Mouse (Mus musculus): ENCODE results near the gene Vmn1r203. TPM values are rescaled to one million over a fixed set of nuclear protein-coding genes. Genes with fewer than 3 reads are reported as not detected.
"Not testable (repeated sequence)": the region's sequence is repeated elsewhere in the genome, so short reads cannot be mapped to it uniquely, and the experiment has no call there.

The Vmn1r203 gene
- not detected in 2 replicates for polyA plus RNA-seq (2015; fragmentation: Nextera tagmentation; extraction: Ambion mirVana)

- Histone ChIP-seq H3K27ac (ENCODE audit: low read length) (no peak within 1 kb of the TSS), H3K4me2 (ENCODE audit: low read length) (no peak within 1 kb of the TSS), H3K4me3 (ENCODE audit: low read depth, low read length) (no peak within 1 kb of the TSS), H3K9me3 (replicated peaks; ENCODE audit: control insufficient read depth, low read length, poor library complexity, severe bottlenecking) (no peaks in the 10 kb centered on the region), H3K9ac (ENCODE audit: low read depth, low read length) (no peak within 1 kb of the TSS), H3K27me3 (ENCODE audit: control insufficient read depth, insufficient read depth, low read depth, low read length) (no peaks in the 10 kb centered on the region), H3K36me3 (ENCODE audit: control insufficient read depth, insufficient read depth, low read length) (no peaks in the 10 kb centered on the region), H3K4me1 (ENCODE audit: control insufficient read depth, insufficient read depth, low read length) (no peaks in the 10 kb centered on the region)
- no peak for ATAC-seq
Measured at GRCm38 (mm10) chr13:22517814-22518213, at the start of gene Vmn1r203. Gene Vmn1r203, plus strand, starts transcription at chr13:22518114.

- Histone ChIP-seq H3K27ac (ENCODE audit: low read length) (no peak within 1 kb of the TSS), H3K27me3 (ENCODE audit: control insufficient read depth, insufficient read depth, low read depth, low read length) (no peaks in the 10 kb centered on the region), H3K9ac (ENCODE audit: low read depth, low read length) (no peak within 1 kb of the TSS), H3K4me1 (ENCODE audit: control insufficient read depth, insufficient read depth, low read length) (no peaks in the 10 kb centered on the region), H3K9me3 (replicated peaks; ENCODE audit: control insufficient read depth, low read length, poor library complexity, severe bottlenecking) (no peaks in the 10 kb centered on the region), H3K4me2 (ENCODE audit: low read length) (no peak within 1 kb of the TSS), H3K4me3 (ENCODE audit: low read depth, low read length) (no peak within 1 kb of the TSS), H3K36me3 (ENCODE audit: control insufficient read depth, insufficient read depth, low read length) (no peaks in the 10 kb centered on the region)
- no peak for ATAC-seq
- 76% methylated on average over 1 of the region's 1 CpGs for WGBS
Measured at GRCm38 (mm10) chr13:22471623-22472022, 46.3 kb upstream of the Vmn1r203 start, which contains the start of gene Vmn1r201. Gene Vmn1r201, plus strand, starts transcription at chr13:22471923.

GRCm38 (mm10) chr13:22502431-22502830 lies 15.5 kb upstream of the Vmn1r203 start:
- H3K27ac ChIP-seq (ENCODE audit: low read length), result no peak overlapping the region
- ATAC-seq, result no peak
- H3K9ac ChIP-seq (ENCODE audit: low read depth, low read length), result no peak overlapping the region
- H3K4me1 ChIP-seq (ENCODE audit: control insufficient read depth, insufficient read depth, low read length), result no peaks in the 10 kb centered on the region
- H3K36me3 ChIP-seq (ENCODE audit: control insufficient read depth, insufficient read depth, low read length), result no peaks in the 10 kb centered on the region
- no peaks in the 10 kb centered on the region for H3K27me3 ChIP-seq (ENCODE audit: control insufficient read depth, insufficient read depth, low read depth, low read length)
- H3K4me2 ChIP-seq (ENCODE audit: low read length), result no peak overlapping the region
- no peaks in the 10 kb centered on the region for H3K9me3 ChIP-seq (replicated peaks; ENCODE audit: control insufficient read depth, low read length, poor library complexity, severe bottlenecking)
- no peak overlapping the region for H3K4me3 ChIP-seq (ENCODE audit: low read depth, low read length)
- 45% methylated on average over 3 of the region's 3 CpGs for WGBS

- H3K4me2 ChIP-seq (ENCODE audit: low read length), result no peak within 1 kb of the TSS
- ATAC-seq, result no peak
Measured at GRCm38 (mm10) chr13:22505281-22505680, 12.6 kb upstream of the Vmn1r203 start, which contains the start of gene Vmn1r202. Gene Vmn1r202, minus strand, starts transcription at chr13:22505381.

GRCm38 (mm10) chr13:22552898-22553297 lies 35.0 kb downstream of the Vmn1r203 start, which contains the start of gene Vmn1r204:
Gene Vmn1r204, plus strand, starts transcription at chr13:22553198.
- H3K36me3 ChIP-seq (ENCODE audit: control insufficient read depth, insufficient read depth, low read length), result not testable (repeated sequence)
- 66% methylated on average over 1 of the region's 1 CpGs for WGBS

More at GRCm38 (mm10) chr13:22505281-22505680, 12.6 kb upstream of the Vmn1r203 start, which contains the start of gene Vmn1r202:
- H3K27ac ChIP-seq (ENCODE audit: low read length), result no peak within 1 kb of the TSS
- no peaks in the 10 kb centered on the region for H3K27me3 ChIP-seq (ENCODE audit: control insufficient read depth, insufficient read depth, low read depth, low read length)
- no peak within 1 kb of the TSS for H3K4me3 ChIP-seq (ENCODE audit: low read depth, low read length)
- no peaks in the 10 kb centered on the region for H3K36me3 ChIP-seq (ENCODE audit: control insufficient read depth, insufficient read depth, low read length)
- H3K4me1 ChIP-seq (ENCODE audit: control insufficient read depth, insufficient read depth, low read length), result no peaks in the 10 kb centered on the region
- H3K9ac ChIP-seq (ENCODE audit: low read depth, low read length), result no peak within 1 kb of the TSS
- H3K9me3 ChIP-seq (replicated peaks; ENCODE audit: control insufficient read depth, low read length, poor library complexity, severe bottlenecking), result no peaks in the 10 kb centered on the region

GRCm38 (mm10) chr13:22574911-22575310 lies 57.0 kb downstream of the Vmn1r203 start:
- not testable (repeated sequence) for H3K4me2 ChIP-seq (ENCODE audit: low read length); H3K9ac ChIP-seq (ENCODE audit: low read depth, low read length); ATAC-seq; H3K27ac ChIP-seq (ENCODE audit: low read length); H3K9me3 ChIP-seq (replicated peaks; ENCODE audit: control insufficient read depth, low read length, poor library complexity, severe bottlenecking); H3K27me3 ChIP-seq (ENCODE audit: control insufficient read depth, insufficient read depth, low read depth, low read length); H3K4me1 ChIP-seq (ENCODE audit: control insufficient read depth, insufficient read depth, low read length); H3K36me3 ChIP-seq (ENCODE audit: control insufficient read depth, insufficient read depth, low read length); H3K4me3 ChIP-seq (ENCODE audit: low read depth, low read length)
- 81% methylated on average over 3 of the region's 3 CpGs for WGBS

More at GRCm38 (mm10) chr13:22552898-22553297, 35.0 kb downstream of the Vmn1r203 start, which contains the start of gene Vmn1r204:
- H3K9ac ChIP-seq (ENCODE audit: low read depth, low read length); H3K4me1 ChIP-seq (ENCODE audit: control insufficient read depth, insufficient read depth, low read length); ATAC-seq; H3K9me3 ChIP-seq (replicated peaks; ENCODE audit: control insufficient read depth, low read length, poor library complexity, severe bottlenecking); H3K4me3 ChIP-seq (ENCODE audit: low read depth, low read length); H3K4me2 ChIP-seq (ENCODE audit: low read length); H3K27me3 ChIP-seq (ENCODE audit: control insufficient read depth, insufficient read depth, low read depth, low read length); H3K27ac ChIP-seq (ENCODE audit: low read length): not testable (repeated sequence)

Other genes with a start within 250 kb of the Vmn1r203 start
- gene Vmn1r195, start 247.6 kb upstream of the Vmn1r203 start, polyA plus RNA-seq (2015; fragmentation: Nextera tagmentation; extraction: Ambion mirVana), result not detected in 2 replicates
- not detected in 2 replicates for gene Vmn1r196, start 228.2 kb upstream of the Vmn1r203 start, polyA plus RNA-seq (2015; fragmentation: Nextera tagmentation; extraction: Ambion mirVana)
- not detected in 2 replicates for gene Vmn1r197, start 193.5 kb upstream of the Vmn1r203 start, polyA plus RNA-seq (2015; fragmentation: Nextera tagmentation; extraction: Ambion mirVana)
- gene Vmn1r198, start 167.8 kb upstream of the Vmn1r203 start, polyA plus RNA-seq (2015; fragmentation: Nextera tagmentation; extraction: Ambion mirVana), result not detected in 2 replicates
- gene Vmn1r199, start 138.3 kb upstream of the Vmn1r203 start, polyA plus RNA-seq (2015; fragmentation: Nextera tagmentation; extraction: Ambion mirVana), result not detected in 2 replicates
- gene Vmn1r200, start 127.7 kb upstream of the Vmn1r203 start, polyA plus RNA-seq (2015; fragmentation: Nextera tagmentation; extraction: Ambion mirVana), result not detected in 2 replicates
- gene Vmn1r201, start 46.2 kb upstream of the Vmn1r203 start, polyA plus RNA-seq (2015; fragmentation: Nextera tagmentation; extraction: Ambion mirVana), result not detected in 2 replicates
- gene Vmn1r202, start 12.7 kb upstream of the Vmn1r203 start, polyA plus RNA-seq (2015; fragmentation: Nextera tagmentation; extraction: Ambion mirVana), result not detected in 2 replicates
- gene Vmn1r204, start 35.1 kb downstream of the Vmn1r203 start, polyA plus RNA-seq (2015; fragmentation: Nextera tagmentation; extraction: Ambion mirVana), result not detected in 2 replicates
- gene Vmn1r205, start 74.9 kb downstream of the Vmn1r203 start, polyA plus RNA-seq (2015; fragmentation: Nextera tagmentation; extraction: Ambion mirVana), result not detected in 2 replicates
- not detected in 2 replicates for gene Vmn1r206, start 106.1 kb downstream of the Vmn1r203 start, polyA plus RNA-seq (2015; fragmentation: Nextera tagmentation; extraction: Ambion mirVana)
- gene Vmn1r207-ps, start 211.5 kb downstream of the Vmn1r203 start, polyA plus RNA-seq (2015; fragmentation: Nextera tagmentation; extraction: Ambion mirVana), result not detected in 2 replicates